Mouse (Mus musculus): ENCODE data around the gene Fbxw10.

Gene Fbxw10

DNA sequence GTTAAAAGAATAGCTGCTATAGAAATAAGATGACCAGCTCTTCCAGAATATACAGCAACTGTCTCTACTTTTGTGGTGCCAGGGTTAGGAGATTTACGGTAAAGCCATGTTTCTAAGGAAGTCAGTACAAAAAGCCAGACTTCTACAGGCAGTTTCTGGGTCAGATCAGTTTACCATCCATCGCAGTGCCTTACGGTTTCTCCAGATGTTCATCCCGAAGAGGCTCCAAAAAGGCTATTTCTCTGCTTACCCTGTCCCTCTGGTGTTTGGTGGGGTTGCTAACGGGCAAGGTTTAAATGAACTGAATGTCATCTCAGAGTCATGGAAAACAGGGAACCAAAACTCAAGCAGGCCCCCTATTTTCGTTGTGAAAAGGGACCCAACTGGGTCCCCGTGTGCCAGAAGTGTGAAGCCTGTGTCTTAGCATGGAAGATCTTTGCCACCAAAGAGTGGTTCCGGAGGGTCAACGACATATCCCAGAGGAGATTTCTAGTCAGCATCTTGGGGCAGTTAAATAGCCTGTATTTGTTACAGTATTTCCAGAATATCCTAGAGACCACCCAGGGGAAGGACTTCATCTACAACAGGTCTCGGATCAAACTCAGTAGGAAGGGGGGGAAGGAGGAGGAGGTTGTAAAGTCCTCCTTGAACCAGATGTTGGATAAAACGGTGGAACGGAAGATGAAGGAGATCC lies at the start of gene Fbxw10:
Gene Fbxw10, plus strand, starts transcription at position 109 of the 694 bp plus-strand sequence.
- no peak for DNase-seq (ENCODE audit: low spot score)

DNA sequence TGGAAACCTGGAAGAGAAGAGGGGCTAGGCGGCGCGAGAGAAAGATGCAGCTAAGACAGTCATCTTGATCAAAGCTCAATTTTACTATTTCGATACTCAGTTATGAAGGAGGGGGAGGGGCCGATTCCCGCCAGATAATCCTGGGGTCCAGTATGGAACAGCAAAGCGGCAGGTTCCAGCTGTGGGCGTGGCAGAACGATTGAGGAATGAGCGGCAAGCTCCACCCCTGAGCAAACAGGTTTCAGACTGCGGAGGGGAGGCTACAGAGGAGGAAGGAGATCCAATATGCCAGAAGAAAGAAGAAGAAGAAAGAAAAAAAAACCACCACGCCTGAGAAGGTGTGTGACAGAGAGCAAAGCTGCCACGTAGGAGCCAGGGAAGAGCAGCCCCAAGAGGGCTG lies 42.8 kb upstream of the Fbxw10 start:
- DNase-seq (ENCODE audit: low spot score), result no peak

DNA sequence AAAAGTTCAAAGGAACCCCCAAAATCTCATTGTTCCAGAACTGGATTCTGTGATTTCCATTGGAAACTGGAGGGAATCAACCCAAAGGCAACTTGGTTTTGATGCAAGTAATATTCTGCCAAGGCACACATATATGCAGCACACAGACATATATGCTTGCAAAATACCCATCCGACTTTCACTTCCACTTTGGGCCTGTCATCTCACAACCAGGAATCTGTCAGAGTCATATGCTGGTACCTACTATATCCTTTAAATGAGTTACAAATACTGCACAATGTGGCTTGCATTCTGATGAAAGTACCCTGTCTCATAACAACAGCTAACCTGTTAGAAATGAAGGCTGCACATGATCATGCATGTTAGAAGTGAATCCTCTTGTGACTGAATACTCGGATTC lies 38.9 kb upstream of the Fbxw10 start:
- DNase-seq (ENCODE audit: low spot score), result no peak

DNA sequence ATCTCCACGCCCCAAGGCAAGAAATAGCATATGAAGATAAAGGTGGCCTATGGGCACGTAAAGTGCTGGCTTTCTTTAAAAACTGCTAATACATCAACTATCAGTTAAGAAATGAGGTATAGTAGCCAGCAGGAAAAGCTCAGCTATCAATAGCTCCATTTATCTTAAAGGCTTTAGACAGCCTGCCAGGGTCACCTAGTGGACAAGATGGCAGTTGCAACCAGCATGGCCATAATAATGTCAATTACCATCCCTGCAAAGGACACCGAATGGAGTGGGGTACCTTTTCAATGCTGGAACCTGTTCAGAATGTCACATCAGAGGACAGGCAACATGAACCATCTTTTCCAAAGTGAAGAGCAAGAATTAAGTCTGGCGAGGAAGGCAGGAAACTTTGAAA lies 37.7 kb upstream of the Fbxw10 start:
- DNase-seq (ENCODE audit: low spot score), result no peak

DNA sequence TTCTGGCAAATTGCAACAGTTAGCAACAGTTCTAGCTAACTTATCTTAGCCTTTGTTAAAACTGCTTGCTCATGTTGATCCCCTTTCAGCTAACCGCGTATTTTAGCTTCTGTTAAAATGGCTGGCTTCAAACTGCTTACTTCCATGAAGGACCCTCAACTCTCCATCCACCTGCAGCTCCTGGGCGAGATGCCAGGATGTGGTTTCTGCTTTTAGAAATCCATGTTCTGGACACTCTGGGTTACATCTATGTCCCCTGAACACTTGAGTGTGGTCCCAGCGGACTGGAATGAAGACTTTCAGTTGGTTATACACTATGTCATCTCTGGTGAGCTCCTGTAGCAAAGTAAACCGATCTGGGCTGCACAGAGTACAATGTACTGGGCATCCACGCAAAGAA lies 34.6 kb upstream of the Fbxw10 start:
- no peak for DNase-seq (ENCODE audit: low spot score)

DNA sequence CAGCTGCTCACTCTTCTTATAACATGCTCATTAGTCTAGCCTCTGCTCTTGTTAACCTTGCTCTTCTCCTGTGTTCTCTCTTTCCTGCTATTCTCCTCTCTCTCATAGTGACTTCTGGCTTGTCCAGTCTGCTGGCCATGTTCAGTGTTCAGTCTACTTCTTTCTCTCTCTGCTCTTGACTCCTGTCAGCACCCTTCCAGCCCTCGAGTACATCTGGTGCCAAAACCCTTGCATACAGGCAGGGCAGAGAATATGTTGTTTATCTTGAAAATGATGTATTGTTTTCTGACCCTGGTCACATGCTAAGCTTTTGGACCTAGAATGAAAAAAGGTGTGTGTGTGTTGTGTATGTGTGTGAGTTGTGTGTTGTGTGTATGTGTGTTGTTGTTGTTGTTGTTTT lies 33.4 kb upstream of the Fbxw10 start:
- no peak for DNase-seq (ENCODE audit: low spot score)

DNA sequence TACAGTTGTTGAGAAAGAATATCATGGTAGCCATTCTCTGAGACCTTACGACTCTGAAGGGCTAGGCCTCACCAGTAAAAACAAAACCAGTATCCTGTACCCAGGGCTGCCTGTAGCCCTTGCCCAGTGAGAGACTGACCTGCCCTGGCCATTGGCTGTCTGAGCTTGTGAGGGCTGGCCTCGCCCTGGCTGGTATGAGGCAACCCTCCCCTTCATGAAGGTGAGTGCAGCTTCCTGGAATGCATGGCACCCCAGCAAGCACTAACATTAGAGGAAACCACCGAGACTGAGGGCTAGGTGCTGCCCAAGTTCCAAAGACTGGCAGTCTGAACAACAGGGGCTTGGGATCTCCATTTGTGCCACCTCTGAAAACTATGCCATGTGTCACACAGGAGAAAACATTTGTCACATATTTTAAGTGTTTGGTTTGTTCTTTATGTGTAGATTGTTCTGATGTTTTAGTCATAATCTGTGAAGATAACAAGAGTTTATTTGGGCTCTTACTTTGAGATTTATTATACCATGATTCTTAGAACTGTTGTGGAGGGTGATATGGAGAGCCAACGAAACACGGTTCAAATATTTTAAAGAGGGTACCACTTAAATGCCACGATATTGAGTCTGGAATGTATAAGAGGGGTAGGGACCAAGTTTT lies 32.8 kb upstream of the Fbxw10 start:
- no peak for DNase-seq (ENCODE audit: low spot score)

DNA sequence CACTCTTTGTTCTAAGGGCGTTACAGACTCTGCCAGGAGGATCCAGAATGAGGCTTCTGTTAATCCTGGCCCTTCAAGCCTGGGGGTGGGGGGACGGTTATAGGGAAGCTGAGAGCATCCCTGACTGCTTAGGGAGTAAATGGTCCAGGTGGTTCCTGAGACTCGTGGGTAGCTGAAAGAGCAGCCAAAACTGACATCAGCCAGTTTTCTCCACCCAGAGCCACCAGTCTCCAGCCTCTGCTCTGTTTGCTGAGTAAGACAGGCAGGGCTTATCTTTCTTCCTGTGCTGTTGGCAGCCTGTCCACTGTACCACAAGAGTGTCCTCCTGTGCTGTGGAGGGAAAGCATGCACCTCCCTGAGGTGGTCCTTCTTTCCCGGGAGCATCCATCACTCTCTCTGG lies 32.2 kb upstream of the Fbxw10 start:
- DNase-seq (ENCODE audit: low spot score), result no peak

DNA sequence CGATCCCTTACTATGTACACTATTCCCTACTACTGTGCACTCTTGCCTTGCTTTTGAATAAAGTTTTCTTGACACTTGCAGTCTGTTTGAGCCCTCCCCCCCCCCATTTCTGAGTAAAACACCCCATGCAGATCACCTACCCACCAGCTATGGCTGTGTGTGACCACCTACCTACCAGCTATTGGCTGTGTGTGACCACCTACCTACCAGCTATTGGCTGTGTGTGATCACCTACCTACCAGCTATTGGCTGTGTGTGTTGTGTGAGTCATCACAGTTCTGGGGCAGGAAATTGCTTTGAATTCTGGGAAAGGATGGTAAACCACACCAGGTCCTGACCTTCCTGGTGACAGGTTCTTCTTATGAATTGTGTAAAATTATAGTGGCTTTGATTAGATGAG lies 31.4 kb upstream of the Fbxw10 start:
- DNase-seq (ENCODE audit: low spot score), result no peak

DNA sequence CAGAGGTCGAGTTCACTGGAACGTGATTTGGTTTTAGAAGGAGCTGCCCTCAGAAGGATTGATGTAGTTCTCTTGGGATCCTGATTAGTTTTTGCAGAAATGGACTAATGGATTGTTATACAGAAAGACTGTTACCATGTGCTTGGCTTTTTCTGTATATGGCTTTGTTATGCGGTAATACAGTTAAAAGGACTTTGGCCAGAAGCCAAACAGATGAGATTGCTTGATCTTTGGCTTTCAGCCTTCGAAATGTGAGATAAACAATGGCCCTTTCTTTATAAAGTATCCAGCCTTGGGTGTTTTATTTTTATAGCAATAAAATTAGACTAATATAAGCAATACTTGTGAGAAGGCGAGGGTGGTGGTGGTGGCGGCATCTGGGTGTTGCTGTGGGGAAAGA lies 30.3 kb upstream of the Fbxw10 start:
- no peak for DNase-seq (ENCODE audit: low spot score)

DNA sequence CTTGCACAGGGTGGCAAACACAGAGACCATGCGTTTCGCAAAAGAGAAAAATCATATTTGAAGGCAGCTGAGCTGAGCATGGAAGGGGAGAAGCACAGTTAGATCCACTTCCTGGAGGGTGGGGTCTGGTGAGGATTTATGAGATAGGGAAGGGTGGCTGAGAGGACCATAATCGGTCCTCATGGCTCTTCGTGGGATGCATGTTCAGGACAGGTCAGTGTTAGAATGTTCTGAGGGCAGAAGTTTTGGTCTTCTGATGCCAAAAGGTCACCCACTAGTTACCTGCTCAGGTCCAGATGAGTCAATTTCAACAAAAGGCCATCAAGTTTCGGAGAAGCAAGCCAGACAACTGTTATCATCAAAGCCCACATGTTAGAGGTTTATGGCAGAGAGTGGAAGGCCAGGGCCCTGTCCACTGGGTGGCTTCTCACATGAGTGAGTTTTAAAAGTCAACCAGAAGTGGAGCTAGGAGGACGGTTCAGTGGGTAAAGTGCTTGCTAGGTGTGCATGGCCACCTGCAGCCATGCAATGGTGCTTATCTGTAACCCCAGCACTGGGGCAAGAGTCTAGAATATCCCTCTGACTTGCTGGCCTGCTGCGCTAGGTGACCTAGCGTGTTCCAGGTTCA lies 27.7 kb upstream of the Fbxw10 start:
- DNase-seq (ENCODE audit: low spot score), result no peak

DNA sequence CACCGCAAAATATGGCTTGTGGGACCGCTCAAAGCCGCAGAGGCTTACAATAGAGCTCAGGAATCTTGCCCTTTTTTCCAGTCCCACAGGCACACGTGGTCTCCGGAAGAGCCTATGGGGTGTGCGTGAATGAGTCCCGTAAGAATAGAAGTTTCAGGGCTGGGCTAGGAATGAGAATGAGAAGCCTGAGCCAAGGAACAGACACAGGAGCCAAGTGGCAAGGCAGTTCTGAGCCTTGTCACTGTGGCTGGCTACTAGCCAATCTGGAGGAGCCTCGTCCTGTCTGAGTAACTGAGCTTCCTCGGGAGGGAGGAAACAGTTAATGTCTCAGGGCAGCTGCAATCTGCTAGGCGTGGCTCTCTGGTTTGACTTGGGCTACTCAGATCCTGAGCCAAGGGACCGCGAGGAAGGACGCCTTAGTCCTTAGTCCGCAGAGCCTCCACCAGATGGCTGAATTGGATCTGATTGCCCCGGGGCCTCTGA lies 26.8 kb upstream of the Fbxw10 start, which contains the start of gene Trim16:
Gene Trim16, plus strand, starts transcription at position 173 of the 483 bp plus-strand sequence.
- DNase-seq (ENCODE audit: low spot score), result peak; percentile 63

DNA sequence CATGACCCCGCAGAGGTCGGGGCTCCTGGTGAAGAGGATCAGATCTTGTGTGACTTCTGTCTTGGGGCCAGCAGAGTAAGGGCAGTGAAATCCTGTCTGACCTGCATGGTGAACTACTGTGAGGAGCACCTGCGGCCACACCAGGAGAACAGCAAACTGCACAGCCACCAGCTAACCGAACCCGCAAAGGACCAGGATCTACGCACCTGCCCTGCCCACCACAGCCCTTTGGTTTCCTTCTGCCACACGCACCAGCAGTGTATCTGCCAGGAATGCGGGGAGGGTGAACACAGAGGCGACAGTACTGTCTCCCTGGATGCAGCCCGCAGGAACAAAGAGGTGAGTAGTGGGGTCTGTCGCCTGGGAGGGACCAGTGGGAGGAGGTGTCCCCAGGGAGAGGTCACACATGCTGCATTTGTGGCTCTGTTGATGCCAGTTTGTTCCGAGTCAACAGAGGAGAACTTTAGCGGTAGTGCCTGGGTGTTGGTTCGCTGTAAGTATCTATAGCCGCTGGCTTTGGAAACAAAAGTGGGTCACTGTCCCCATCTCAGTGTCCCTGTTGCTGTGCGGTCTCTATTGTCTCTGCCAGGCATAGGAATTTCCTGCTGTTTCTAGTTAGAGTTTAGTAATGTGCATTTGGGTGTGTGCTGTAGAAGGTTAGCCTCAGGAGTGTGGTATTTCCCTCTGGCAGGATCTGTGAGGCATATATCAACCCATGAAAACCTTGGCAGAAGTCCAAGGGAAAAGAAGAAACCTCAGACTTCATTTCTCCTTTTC lies 26.0 kb upstream of the Fbxw10 start:
- DNase-seq (ENCODE audit: low spot score), result peak; percentile 13

DNA sequence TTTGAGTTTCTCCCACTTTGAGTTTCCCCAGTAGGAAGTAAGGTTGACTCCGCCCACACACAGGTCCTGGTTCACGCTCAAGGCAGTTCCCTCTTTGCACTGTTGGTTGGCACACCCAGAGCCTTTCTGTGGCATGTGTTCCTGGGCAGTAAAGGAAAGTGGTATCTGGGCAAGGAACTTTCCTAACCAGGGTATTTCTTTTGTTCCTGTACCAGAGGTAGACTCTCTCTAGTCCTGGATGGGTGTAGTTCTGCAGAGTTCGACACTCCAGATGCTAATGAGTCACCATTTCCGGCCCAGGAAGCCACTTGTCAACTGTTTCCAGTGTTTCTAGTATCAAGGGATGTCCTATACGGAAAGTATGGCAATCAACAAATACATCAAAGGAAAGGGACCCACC lies 25.0 kb upstream of the Fbxw10 start:
- no peak for DNase-seq (ENCODE audit: low spot score)

DNA sequence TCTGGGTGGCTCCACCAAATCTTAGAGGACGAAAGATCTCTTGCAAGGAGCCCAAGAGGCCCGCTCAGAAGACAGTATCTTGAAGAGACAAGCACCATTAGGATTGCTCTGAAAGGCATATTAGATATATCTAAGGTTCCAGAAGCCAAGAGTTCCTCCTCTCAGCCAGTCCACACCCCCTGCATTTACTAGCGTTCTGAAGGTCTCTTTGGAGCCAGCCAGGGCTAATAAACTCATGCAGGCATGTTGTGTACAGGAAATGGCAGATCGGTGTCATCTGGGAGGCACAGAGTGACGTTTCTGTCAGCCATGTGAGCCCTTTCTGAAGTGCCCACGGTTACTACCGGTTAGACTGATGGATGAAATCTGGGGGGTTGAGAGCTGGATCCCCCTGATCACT lies 22.7 kb upstream of the Fbxw10 start:
- DNase-seq (ENCODE audit: low spot score), result no peak

DNA sequence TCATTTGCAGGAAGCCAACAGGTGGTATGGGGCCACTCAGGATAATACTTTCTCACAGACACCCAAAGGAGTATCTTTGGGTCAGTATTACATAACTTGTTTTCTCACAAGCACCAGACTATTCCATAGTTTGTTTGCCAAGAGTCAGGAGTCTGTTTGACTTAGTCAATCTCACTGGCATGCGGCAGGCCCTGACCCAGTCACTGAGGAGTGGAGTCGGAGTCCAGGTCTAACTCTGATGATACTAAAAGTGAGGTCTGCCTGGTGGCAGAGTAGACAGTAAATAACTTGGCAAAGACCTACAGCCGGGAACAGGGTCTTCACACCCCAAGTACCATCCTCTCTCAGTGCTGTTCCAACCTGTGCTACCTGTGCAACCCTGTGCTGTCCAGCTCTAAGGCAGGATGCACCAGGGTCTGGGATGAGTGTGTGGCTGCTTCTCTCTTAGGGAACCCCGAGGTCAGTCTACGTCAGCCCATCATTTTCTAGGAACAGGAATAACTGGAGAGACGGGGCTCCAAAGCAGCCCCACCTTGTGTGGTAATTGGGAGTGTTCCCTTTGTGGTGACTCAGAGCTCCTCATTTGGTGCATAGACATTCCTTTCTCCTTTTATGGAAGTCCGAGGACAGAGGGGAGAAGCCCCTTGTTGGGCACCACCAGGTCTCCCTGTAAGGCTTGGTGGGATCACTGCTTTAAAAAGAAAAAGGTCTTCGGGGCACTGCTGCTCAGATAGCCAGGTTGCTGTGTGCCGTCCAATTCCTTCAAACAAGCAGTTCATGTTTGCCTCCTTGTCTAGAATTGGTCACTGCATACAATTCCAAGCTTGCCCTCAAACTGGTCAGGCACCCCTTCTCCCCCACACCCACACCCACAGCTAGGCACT lies 21.4 kb upstream of the Fbxw10 start:
- DNase-seq (ENCODE audit: low spot score), result no peak

DNA sequence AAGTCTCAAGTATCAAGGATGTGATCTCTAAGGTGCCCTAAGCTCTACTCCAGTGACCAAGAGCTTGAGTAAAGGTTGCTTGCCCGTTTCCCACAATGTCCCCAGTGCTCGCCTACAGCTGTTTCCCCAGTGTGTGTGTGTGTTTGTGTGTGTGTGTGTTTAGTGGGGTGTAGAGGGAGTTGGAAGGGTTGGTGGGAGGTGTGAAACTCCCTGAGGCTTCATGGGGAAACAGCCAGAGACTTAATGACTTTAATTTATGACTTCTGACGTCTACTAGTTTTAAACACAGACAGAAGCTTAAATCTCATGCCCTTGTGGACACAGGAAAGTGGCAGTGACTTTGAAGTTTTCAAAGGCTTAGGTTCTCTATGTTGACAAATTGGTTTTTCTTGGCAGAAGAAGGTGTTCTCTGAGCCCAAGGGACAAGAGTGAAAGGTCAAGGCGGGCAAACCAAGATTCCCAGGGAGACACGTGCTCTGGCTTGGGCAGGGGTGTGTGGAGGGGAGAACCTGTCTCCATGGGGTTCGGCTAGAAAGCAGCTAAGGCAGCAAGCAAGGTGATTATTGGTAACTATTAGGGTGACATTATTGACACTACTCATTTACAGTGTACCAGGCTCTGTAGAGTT lies 20.6 kb upstream of the Fbxw10 start:
- DNase-seq (ENCODE audit: low spot score), result no peak

DNA sequence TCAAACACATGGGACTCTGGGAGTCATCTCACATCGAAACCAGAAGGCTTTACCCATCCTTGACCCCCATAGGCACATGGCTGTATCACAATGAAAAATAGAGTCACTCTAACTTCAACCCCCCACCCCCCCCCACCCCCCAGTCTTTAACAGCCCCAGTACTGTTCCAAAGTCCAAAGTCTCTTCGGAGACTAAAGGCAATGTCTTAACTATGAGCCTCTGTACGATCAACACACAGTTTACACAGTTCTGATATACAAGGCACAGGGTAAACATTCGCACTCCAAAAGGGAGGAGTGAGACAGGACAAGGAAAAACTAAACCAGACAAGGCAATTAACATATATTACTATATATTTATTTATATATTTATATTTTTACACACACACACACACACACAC lies 19.7 kb upstream of the Fbxw10 start:
- no peak for DNase-seq (ENCODE audit: low spot score)

DNA sequence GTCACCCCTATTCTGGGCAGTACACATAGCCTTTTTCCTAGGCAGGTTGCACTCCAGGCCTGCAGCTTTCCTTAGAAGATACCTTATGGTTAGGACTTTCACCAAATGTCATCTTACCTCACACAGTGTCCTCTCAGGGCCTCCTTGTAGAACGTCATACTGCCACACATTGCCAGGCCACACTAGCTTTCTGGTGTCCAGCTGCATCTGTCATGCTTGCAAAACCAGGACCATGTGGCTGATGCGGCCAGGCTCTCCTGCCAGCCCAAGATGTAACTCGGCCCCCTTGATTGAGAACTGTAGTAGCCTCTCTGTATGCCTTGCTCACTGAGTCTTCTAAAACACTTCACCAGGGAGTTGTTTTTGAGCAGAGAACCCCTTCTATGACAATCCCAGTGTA lies 19.0 kb upstream of the Fbxw10 start:
- DNase-seq (ENCODE audit: low spot score), result no peak

DNA sequence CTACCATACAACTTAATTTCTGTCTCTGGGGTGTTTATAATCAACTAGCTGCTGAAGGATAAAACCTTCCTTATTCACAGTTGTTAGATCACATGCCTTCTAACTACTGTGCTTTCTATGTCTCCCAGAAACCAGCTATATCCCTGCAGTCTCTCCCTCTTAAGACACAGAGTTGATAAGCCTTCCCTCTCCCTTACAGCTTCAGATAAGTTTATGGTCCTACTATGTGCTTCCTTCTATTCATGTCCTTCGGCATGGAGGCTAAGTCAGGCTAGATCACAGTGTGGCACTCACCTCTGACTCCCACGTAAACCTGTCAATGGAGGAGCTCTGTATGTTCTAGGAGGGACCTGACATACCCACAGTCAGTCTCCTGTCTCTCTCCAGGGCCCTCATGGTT lies 16.5 kb upstream of the Fbxw10 start:
- no peak for DNase-seq (ENCODE audit: low spot score)

DNA sequence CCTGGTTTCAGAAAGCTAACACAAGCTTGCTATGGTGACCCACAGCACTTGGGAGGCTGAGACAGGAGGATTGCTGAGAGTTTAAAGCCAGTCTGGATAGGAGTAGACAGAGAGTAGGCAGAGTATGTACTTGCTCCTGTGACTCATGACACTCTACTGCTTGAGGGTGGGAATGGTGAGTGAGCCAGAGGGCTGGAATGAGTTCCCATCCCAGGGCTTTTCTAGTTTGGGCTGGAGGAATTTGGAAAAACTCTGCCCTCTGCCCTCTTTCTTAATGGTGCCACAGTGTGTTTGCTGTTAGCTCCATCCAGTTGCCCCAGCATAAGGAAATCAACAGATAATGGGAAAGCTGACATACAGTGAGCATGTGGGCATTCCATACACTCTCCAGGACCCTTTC lies 15.0 kb upstream of the Fbxw10 start:
- no peak for DNase-seq (ENCODE audit: low spot score)

Data from ovary, postnatal 36 days (tissue).